Mouse (Mus musculus): ENCODE results near the gene Rpl22. TPM values are rescaled to one million over a fixed set of nuclear protein-coding genes. Genes with fewer than 3 reads are reported as not detected.

The Rpl22 gene
- polyA plus RNA-seq, 1 experiment, result 43.0 TPM

DNA sequence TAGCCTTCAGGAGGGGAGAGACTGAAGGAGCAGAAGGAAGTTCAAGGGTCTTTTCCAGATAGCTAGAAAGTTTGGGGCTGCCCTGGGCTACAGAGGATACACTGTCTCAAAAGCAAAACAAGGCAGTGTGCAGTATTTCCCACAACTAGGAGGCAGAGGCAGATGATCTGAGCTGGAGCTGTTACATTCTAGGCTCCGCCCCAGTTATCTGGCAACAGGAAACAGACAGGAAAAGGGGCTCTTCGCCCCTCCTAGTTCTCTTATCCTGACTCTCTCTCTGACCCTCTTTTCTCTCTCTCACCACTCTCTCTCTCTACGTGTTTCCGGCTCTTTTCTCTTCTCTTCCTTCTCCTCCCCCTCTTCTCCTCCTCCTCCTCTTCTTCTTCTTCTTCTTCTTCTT is 29.6 kb upstream of the Rpl22 start:
- no peak overlapping the region for H3K4me3 ChIP-seq (replicated peaks; ENCODE audit: extremely low read depth, low read depth, low read length)
- TF ChIP-seq POLR2A (IDR thresholded peaks at IDR 0.05; ENCODE audit: borderline replicate concordance, extremely low read depth, low read depth, low read length), result no peak
- TF ChIP-seq CTCF (IDR thresholded peaks at IDR 0.05; ENCODE audit: insufficient read depth, low read length), result no peak
- H3K4me1 ChIP-seq (ENCODE audit: control insufficient read depth, insufficient read depth, low read length), result peaks cover 7% of the 10 kb centered on the region; the same call in 1 of the 2 replicates
- no peak for DNase-seq
- 17% methylated on average over 4 of the region's 4 CpGs for WGBS

DNA sequence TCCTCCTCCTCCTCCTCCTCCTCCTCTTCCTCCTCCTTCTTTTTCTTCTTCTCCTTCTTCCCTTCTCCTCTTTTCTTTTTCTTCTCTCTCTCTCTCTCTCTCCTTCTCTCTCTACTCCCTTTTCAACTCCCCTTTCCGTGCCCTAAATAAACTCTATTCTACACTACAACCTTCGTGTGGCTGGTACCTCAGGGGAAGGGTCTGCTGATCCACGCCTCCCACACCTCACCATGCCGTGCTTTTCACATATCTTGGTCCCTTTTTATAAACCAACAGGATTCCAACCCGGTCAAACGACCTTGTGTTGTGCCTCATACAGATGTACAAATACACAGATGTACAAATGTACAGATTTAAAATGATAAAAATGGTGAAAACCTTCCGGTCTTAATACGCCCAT is 29.2 kb upstream of the Rpl22 start:
- DNase-seq, result no peak
- Histone ChIP-seq H3K4me3 (replicated peaks; ENCODE audit: extremely low read depth, low read depth, low read length) (peak overlapping the region; percentile 67), H3K4me1 (ENCODE audit: control insufficient read depth, insufficient read depth, low read length) (peaks cover 7% of the 10 kb centered on the region; the same call in 1 of the 2 replicates)
- TF ChIP-seq CTCF (IDR thresholded peaks at IDR 0.05; ENCODE audit: insufficient read depth, low read length) (no peak), POLR2A (IDR thresholded peaks at IDR 0.05; ENCODE audit: borderline replicate concordance, extremely low read depth, low read depth, low read length) (no peak)
- WGBS, result 4% methylated on average over 8 of the region's 8 CpGs

GRCm38 (mm10) chr4:152296874-152297861 is 28.4 kb upstream of the Rpl22 start, which contains the start of gene Icmt:
Gene Icmt (plus strand): TSS chr4:152297227.
- Histone ChIP-seq H3K4me3 (replicated peaks; ENCODE audit: extremely low read depth, low read depth, low read length) (peak within 1 kb of the TSS; percentile 81), H3K4me1 (ENCODE audit: control insufficient read depth, insufficient read depth, low read length) (peaks cover 7% of the 10 kb centered on the region; the same call in 1 of the 2 replicates)
- TF ChIP-seq POLR2A (IDR thresholded peaks at IDR 0.05; ENCODE audit: borderline replicate concordance, extremely low read depth, low read depth, low read length) (peak; percentile 79; the same call in 1 of the 2 replicates), CTCF (IDR thresholded peaks at IDR 0.05; ENCODE audit: insufficient read depth, low read length) (no peak)
- under 1% methylated on average over 117 of the region's 119 CpGs for WGBS
- peak; percentile 99 for DNase-seq

DNA sequence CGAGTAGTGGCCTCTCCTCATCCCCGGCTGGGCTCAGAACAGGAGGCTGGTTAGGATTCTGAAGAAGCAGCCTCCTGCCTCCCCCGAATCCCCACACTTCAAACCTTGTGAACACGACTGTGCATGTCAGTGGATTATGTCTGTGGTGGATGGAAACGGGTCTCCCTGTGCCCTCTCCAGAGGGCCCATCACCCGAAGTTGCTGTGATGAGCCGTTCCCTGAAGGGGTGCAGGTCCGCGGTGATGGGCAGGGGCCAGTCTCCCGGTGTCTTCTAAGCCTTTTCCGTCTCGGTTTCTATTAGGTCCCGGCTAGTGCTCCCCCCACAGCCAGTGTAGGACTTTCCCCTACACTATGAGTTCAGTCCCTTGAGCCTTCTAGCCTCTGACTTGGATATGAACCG is 26.7 kb upstream of the Rpl22 start:
- WGBS, result 86% methylated on average over 14 of the region's 14 CpGs
- no peak for TF ChIP-seq POLR2A (IDR thresholded peaks at IDR 0.05; ENCODE audit: borderline replicate concordance, extremely low read depth, low read depth, low read length)
- no peak for TF ChIP-seq CTCF (IDR thresholded peaks at IDR 0.05; ENCODE audit: insufficient read depth, low read length)
- no peak for DNase-seq

DNA sequence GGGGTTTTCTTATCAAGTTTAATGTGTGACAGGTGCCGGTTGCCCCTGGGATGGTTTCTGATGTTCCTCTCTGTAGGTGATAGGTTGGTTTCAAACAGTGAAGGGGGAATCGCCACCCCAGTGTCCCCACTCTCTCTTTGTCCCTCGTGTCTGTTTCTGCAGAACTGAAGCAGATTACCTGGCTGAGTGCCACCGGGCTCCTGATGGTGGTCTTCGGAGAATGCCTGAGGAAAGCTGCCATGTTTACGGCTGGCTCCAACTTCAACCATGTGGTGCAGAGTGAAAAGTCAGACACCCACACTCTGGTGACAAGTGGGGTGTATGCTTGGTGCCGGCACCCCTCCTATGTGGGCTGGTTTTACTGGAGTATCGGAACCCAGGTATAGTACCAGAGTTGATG is 25.2 kb upstream of the Rpl22 start:
- no peak for DNase-seq
- no peak overlapping the region for H3K4me3 ChIP-seq (replicated peaks; ENCODE audit: extremely low read depth, low read depth, low read length)
- TF ChIP-seq CTCF (IDR thresholded peaks at IDR 0.05; ENCODE audit: insufficient read depth, low read length) (no peak), POLR2A (IDR thresholded peaks at IDR 0.05; ENCODE audit: borderline replicate concordance, extremely low read depth, low read depth, low read length) (no peak)
- H3K4me1 ChIP-seq (ENCODE audit: control insufficient read depth, insufficient read depth, low read length), result peaks cover 7% of the 10 kb centered on the region; the same call in 1 of the 2 replicates
- 91% methylated on average over 8 of the region's 8 CpGs for WGBS

More for the DNA sequence above, 26.7 kb upstream of the Rpl22 start:
- no peak overlapping the region for H3K4me3 ChIP-seq (replicated peaks; ENCODE audit: extremely low read depth, low read depth, low read length)
- H3K4me1 ChIP-seq (ENCODE audit: control insufficient read depth, insufficient read depth, low read length), result peaks cover 7% of the 10 kb centered on the region; the same call in 1 of the 2 replicates

DNA sequence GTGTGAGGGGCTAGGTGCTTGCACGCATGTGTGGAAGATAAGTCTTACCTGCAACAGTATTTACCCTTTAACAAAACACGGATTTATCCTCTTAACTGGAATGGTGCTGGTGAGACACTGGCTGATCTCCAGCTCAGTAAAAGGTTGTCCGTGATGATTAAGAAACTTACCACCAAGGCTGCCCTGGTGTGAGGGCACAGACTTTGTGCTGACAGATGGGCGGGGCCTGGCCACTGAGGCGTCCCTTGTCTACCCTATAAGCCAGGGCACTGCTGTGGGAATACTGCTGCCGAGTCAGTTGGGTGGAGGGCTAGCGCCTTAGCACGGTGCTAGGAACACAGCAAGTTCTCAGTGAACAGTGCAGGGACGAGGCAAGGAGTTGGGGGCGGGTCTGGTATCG is 23.5 kb upstream of the Rpl22 start:
- no peak for DNase-seq

GRCm38 (mm10) chr4:152303172-152303571 is 22.4 kb upstream of the Rpl22 start:
- H3K4me1 ChIP-seq (ENCODE audit: control insufficient read depth, insufficient read depth, low read length), result no peaks in the 10 kb centered on the region; the same call in 1 of the 2 replicates
- WGBS, result 93% methylated on average over 10 of the region's 10 CpGs
- TF ChIP-seq CTCF (IDR thresholded peaks at IDR 0.05; ENCODE audit: insufficient read depth, low read length) (no peak), POLR2A (IDR thresholded peaks at IDR 0.05; ENCODE audit: borderline replicate concordance, extremely low read depth, low read depth, low read length) (no peak)

More for the DNA sequence above, 23.5 kb upstream of the Rpl22 start:
- WGBS, result 76% methylated on average over 11 of the region's 11 CpGs
- Histone ChIP-seq H3K4me3 (replicated peaks; ENCODE audit: extremely low read depth, low read depth, low read length) (no peak overlapping the region), H3K4me1 (ENCODE audit: control insufficient read depth, insufficient read depth, low read length) (peaks cover 5% of the 10 kb centered on the region; the same call in 1 of the 2 replicates)
- no peak for TF ChIP-seq POLR2A (IDR thresholded peaks at IDR 0.05; ENCODE audit: borderline replicate concordance, extremely low read depth, low read depth, low read length)
- no peak for TF ChIP-seq CTCF (IDR thresholded peaks at IDR 0.05; ENCODE audit: insufficient read depth, low read length)

GRCm38 (mm10) chr4:152304685-152305084 is 20.9 kb upstream of the Rpl22 start:
- TF ChIP-seq POLR2A (IDR thresholded peaks at IDR 0.05; ENCODE audit: borderline replicate concordance, extremely low read depth, low read depth, low read length) (no peak), CTCF (IDR thresholded peaks at IDR 0.05; ENCODE audit: insufficient read depth, low read length) (no peak)
- Histone ChIP-seq H3K4me3 (replicated peaks; ENCODE audit: extremely low read depth, low read depth, low read length) (no peak overlapping the region), H3K4me1 (ENCODE audit: control insufficient read depth, insufficient read depth, low read length) (no peaks in the 10 kb centered on the region)
- 93% methylated on average over 6 of the region's 6 CpGs for WGBS
- DNase-seq, result no peak

More at GRCm38 (mm10) chr4:152303172-152303571, 22.4 kb upstream of the Rpl22 start:
- H3K4me3 ChIP-seq (replicated peaks; ENCODE audit: extremely low read depth, low read depth, low read length), result no peak overlapping the region
- DNase-seq, result no peak

DNA sequence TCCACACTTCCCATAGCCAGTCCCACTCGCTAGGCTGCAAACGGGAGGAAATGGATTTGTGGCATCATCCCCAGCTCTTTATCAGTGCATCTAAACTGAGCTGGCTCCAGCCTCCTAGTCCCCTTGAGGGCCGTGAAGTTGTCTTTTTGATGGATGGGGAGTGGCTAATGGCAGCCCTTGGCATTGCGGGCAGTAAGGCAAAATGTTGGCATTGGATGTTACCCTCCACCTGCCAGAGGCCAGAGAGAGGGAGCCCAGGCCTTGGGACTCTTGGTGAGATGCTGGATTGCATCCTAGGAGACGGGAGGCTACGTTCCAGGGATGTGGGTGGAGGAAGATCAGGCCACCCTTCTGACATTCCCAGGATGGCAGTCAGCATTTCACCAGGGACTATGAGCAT is 19.6 kb upstream of the Rpl22 start:
- Histone ChIP-seq H3K4me1 (ENCODE audit: control insufficient read depth, insufficient read depth, low read length) (no peaks in the 10 kb centered on the region), H3K4me3 (replicated peaks; ENCODE audit: extremely low read depth, low read depth, low read length) (no peak overlapping the region)
- 66% methylated on average over 6 of the region's 6 CpGs for WGBS
- no peak for DNase-seq
- no peak for TF ChIP-seq POLR2A (IDR thresholded peaks at IDR 0.05; ENCODE audit: borderline replicate concordance, extremely low read depth, low read depth, low read length)
- TF ChIP-seq CTCF (IDR thresholded peaks at IDR 0.05; ENCODE audit: insufficient read depth, low read length), result no peak

Measured in lung, adult 2 months (tissue).